In the genomic region with DNA sequence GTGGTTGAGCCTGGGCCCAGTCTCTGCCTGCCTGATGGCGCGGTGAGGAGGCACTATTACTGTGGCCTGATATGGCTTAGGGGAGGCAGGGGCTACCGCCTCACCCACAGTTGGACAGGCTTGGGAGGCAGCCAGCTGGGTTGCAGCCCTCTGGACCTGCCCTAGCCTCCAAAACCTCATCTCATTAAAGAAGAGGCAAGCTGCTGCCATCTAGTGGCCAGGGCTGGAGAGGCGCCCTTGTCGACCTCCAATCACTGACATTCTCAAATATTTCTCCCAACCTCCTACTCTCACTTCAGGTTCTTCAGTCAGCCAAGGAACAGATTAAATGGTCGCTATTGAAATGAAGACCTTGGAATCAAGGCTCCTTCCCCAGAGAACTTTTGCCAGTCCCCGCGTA, we compare ENCODE assay signal across 8 mouse cellular contexts. TPM values are rescaled to one million over a fixed set of nuclear protein-coding genes. Genes with fewer than 3 reads are reported as not detected.
A peak's percentile ranks its signal among the peaks of the same experiment; 100 is the strongest.
DNase-seq lines count a peak whose midpoint lies in the region; ATAC-seq and TF ChIP-seq lines count a peak whose summit lies in the region.

No protein-coding gene starts in this region.

- no peaks in the 10 kb centered on the region for H3K36me3 ChIP-seq in intestine, embryonic 14.5 days (ENCODE audit: control insufficient read depth, insufficient read depth, low read length)
- H3K36me3 ChIP-seq in midbrain, embryonic 11.5 days (ENCODE audit: control insufficient read depth, insufficient read depth, low read length): no peaks in the 10 kb centered on the region
- H3K36me3 ChIP-seq in small intestine, adult 2 months (ENCODE audit: control insufficient read depth, insufficient read depth, low read length): no peaks in the 10 kb centered on the region

- DNase-seq in adrenal gland, adult 2 months: peak; percentile 82
- DNase-seq in cerebellum, postnatal 36 days: peak; percentile 88
- DNase-seq in gastrocnemius, postnatal 10 days: peak; percentile 96
- DNase-seq in intestine, embryonic 14.5 days (ENCODE audit: low spot score): peak; percentile 94
- DNase-seq in left cerebral cortex, postnatal 4 days: peak; percentile 97
- DNase-seq in midbrain, embryonic 11.5 days (ENCODE audit: low spot score, missing footprints): peak; percentile 99

- peak; percentile 29 for ATAC-seq in intestine, embryonic 14.5 days (replicated peaks; ENCODE audit: low FRiP score, low TSS enrichment, low read depth)
- ATAC-seq in midbrain, embryonic 11.5 days (ENCODE audit: low FRiP score): peak; percentile 59
- no peak for ATAC-seq in activated CD4-positive, CD25-positive, alpha-beta regulatory T cell, adult 4 months

- H3K4me3 ChIP-seq in intestine, embryonic 14.5 days (ENCODE audit: low read depth, low read length): no peak overlapping the region
- H3K4me3 ChIP-seq in midbrain, embryonic 11.5 days (ENCODE audit: low read depth, low read length): no peak overlapping the region
- no peak overlapping the region for H3K4me3 ChIP-seq in small intestine, adult 2 months (ENCODE audit: low read depth, low read length)

- H3K9me3 ChIP-seq in intestine, embryonic 14.5 days (ENCODE audit: control insufficient read depth, low read length): no peaks in the 10 kb centered on the region
- H3K9me3 ChIP-seq in midbrain, embryonic 11.5 days (ENCODE audit: control insufficient read depth, low read length): no peaks in the 10 kb centered on the region

- no peak for TF ChIP-seq POLR2A in small intestine, adult 2 months (IDR thresholded peaks at IDR 0.05; ENCODE audit: low read depth, low read length)

- H3K4me2 ChIP-seq in intestine, embryonic 14.5 days (ENCODE audit: low read length): no peak overlapping the region; the same call in 1 of the 2 replicates
- no peak overlapping the region for H3K4me2 ChIP-seq in midbrain, embryonic 11.5 days

- no peaks in the 10 kb centered on the region for H3K27me3 ChIP-seq in intestine, embryonic 14.5 days (replicated peaks; ENCODE audit: control insufficient read depth, insufficient read depth, low read length)
- H3K27me3 ChIP-seq in midbrain, embryonic 11.5 days (ENCODE audit: control insufficient read depth, insufficient read depth, low read length): no peaks in the 10 kb centered on the region
- 0 out of 2 replicates have a peak, but pooled peaks cover 2% of the 10 kb centered on the region for H3K27me3 ChIP-seq in small intestine, adult 2 months (ENCODE audit: control insufficient read depth, insufficient read depth, low read length)

- H3K9ac ChIP-seq in intestine, embryonic 14.5 days (ENCODE audit: low read length): no peak overlapping the region
- no peak overlapping the region for H3K9ac ChIP-seq in midbrain, embryonic 11.5 days (ENCODE audit: low read length)

- no peak overlapping the region for H3K27ac ChIP-seq in intestine, embryonic 14.5 days (ENCODE audit: low read depth)
- H3K27ac ChIP-seq in midbrain, embryonic 11.5 days (ENCODE audit: low read depth, low read length): no peak overlapping the region
- 0 out of 2 replicates have a peak overlapping the region, but pooled peaks have one; percentile 38 for H3K27ac ChIP-seq in small intestine, adult 2 months (ENCODE audit: insufficient read depth, low read depth, low read length)

- 5% methylated on average over 8 of the region's 8 CpGs for WGBS in intestine, embryonic 14.5 days
- WGBS in midbrain, embryonic 11.5 days: 8% methylated on average over 8 of the region's 8 CpGs
- 10% methylated on average over 8 of the region's 8 CpGs for WGBS in small intestine, adult 2 months

- peak; percentile 94 for TF ChIP-seq CTCF in small intestine, adult 2 months (IDR thresholded peaks at IDR 0.05; ENCODE audit: extremely low read depth, insufficient read length, insufficient replicate concordance, low read depth, low read length)

- intact Hi-C loops in left cerebral cortex, postnatal 4 days (cut with DNase I): loop anchor here (2.0 to 5.0 kb wide), 2 partner anchors 73 to 582 kb away; partner anchors contain the start of gene Cbx1

- peaks cover 11% of the 10 kb centered on the region for H3K4me1 ChIP-seq in intestine, embryonic 14.5 days (replicated peaks; ENCODE audit: control insufficient read depth, insufficient read depth, low read length)
- peaks cover 25% of the 10 kb centered on the region for H3K4me1 ChIP-seq in midbrain, embryonic 11.5 days (ENCODE audit: control insufficient read depth, insufficient read depth, low read length)
- peaks cover 2% of the 10 kb centered on the region for H3K4me1 ChIP-seq in small intestine, adult 2 months (ENCODE audit: control insufficient read depth, insufficient read depth, insufficient read length, low read length)

RNA-seq across cellular contexts. Expression of gene Copz2, which starts 10.9 kb away (rescaled TPM):
- total RNA-seq in adrenal gland, adult 2 months (2021): 10 to 100 TPM; 57.1 to 76.8 TPM
- polyA plus RNA-seq in adrenal gland, adult 2 months (2012; rRNA removed): 90.7 and 107 TPM in 2 replicates
- total RNA-seq in gastrocnemius, postnatal 10 days (2021): 10 to 100 TPM; 47.2 to 55.1 TPM
- polyA plus RNA-seq in intestine, embryonic 14.5 days (2014; fragmentation: Nextera tagmentation; extraction: Ambion mirVana): 100 and 102 TPM in 2 replicates
- 1 to 10 TPM; 4.1 to 5.9 TPM for total RNA-seq in left cerebral cortex, postnatal 4 days (2021)
- 47.5 and 51.1 TPM in 2 replicates for polyA plus RNA-seq in midbrain, embryonic 11.5 days (2014; fragmentation: Nextera tagmentation; extraction: Ambion mirVana)
- 4.7 and 9.5 TPM in 2 replicates for polyA plus RNA-seq in small intestine, adult 2 months (2012; rRNA removed)
- polyA plus RNA-seq in activated CD4-positive, CD25-positive, alpha-beta regulatory T cell, adult 4 months (2017; shearing (Covaris generic)): not detected

RNA-seq across cellular contexts. Expression of gene Nfe2l1, which starts 30.8 kb away (rescaled TPM):
- total RNA-seq in adrenal gland, adult 2 months (2021): 100 to 1,000 TPM; 497 to 817 TPM
- polyA plus RNA-seq in adrenal gland, adult 2 months (2012; rRNA removed): 504 and 806 TPM in 2 replicates
- 100 to 1,000 TPM; 194 to 201 TPM for total RNA-seq in gastrocnemius, postnatal 10 days (2021)
- polyA plus RNA-seq in intestine, embryonic 14.5 days (2014; fragmentation: Nextera tagmentation; extraction: Ambion mirVana): 36.0 and 36.7 TPM in 2 replicates
- total RNA-seq in left cerebral cortex, postnatal 4 days (2021): 100 to 1,000 TPM; 108 to 115 TPM
- polyA plus RNA-seq in midbrain, embryonic 11.5 days (2014; fragmentation: Nextera tagmentation; extraction: Ambion mirVana): 31.7 and 35.2 TPM in 2 replicates
- polyA plus RNA-seq in small intestine, adult 2 months (2012; rRNA removed): 36.1 and 87.5 TPM in 2 replicates
- polyA plus RNA-seq in activated CD4-positive, CD25-positive, alpha-beta regulatory T cell, adult 4 months (2017; shearing (Covaris generic)): 10 to 100 TPM; 19.7 to 22.1 TPM

RNA-seq across cellular contexts. Expression of gene Cdk5rap3, which starts 55.7 kb away (rescaled TPM):
- total RNA-seq in adrenal gland, adult 2 months (2021): 10 to 100 TPM; 39.8 to 52.9 TPM
- 32.8 and 35.4 TPM in 2 replicates for polyA plus RNA-seq in adrenal gland, adult 2 months (2012; rRNA removed)
- total RNA-seq in gastrocnemius, postnatal 10 days (2021): 10 to 100 TPM; 30.0 to 39.3 TPM
- 64.2 and 70.1 TPM in 2 replicates for polyA plus RNA-seq in intestine, embryonic 14.5 days (2014; fragmentation: Nextera tagmentation; extraction: Ambion mirVana)
- 10 to 100 TPM; 63.3 to 65.4 TPM for total RNA-seq in left cerebral cortex, postnatal 4 days (2021)
- polyA plus RNA-seq in midbrain, embryonic 11.5 days (2014; fragmentation: Nextera tagmentation; extraction: Ambion mirVana): 91.4 and 92.8 TPM in 2 replicates
- 23.2 and 33.1 TPM in 2 replicates for polyA plus RNA-seq in small intestine, adult 2 months (2012; rRNA removed)
- polyA plus RNA-seq in activated CD4-positive, CD25-positive, alpha-beta regulatory T cell, adult 4 months (2017; shearing (Covaris generic)): 10 to 100 TPM; 86.7 to 92.1 TPM
